Mouse (Mus musculus) liver, embryonic 14.5 days (tissue): ENCODE data around the gene Kcng3.

Experiments used
- CTCF ChIP-seq: IDR thresholded peaks from 2 replicates; pipeline ENCODE4 v1.5.1; 2016; ENCODE audit warnings: antibody characterized with exemption, low read depth, control low read depth
- EP300 ChIP-seq: IDR thresholded peaks from 2 replicates; pipeline ENCODE4 v1.6.1; 2016; ENCODE audit warnings: antibody characterized with exemption, low read depth

GRCm38 (mm10) chr17:83573128-83573527 is 58.6 kb downstream of the Kcng3 start:
- TF ChIP-seq CTCF, result no peak
- TF ChIP-seq EP300, result no peak
